Mouse (Mus musculus) stomach, embryonic 14.5 days (tissue): ENCODE results near the gene Fam19a2. TPM values are rescaled to one million over a fixed set of nuclear protein-coding genes. Genes with fewer than 3 reads are reported as not detected.

Experiments
- ATAC-seq: fragments of 200-750 bp; cut with Nextera tagmentation; 2 replicates; pipeline ENCODE4 v1.8.0; 2017; ENCODE audit warnings: low read depth, moderate TSS enrichment; ENCODE audit not compliant: insufficient number of reproducible peaks, insufficient read depth, low FRiP score
- H3K27ac ChIP-seq: fragments of 300-500 bp; sonication (generic); 2 replicates; pipeline ENCODE4 v1.5.1; 2014; ENCODE audit warnings: mild to moderate bottlenecking, low read length, moderate library complexity, mixed read lengths
- H3K27me3 ChIP-seq: fragments of 300-500 bp; sonication (generic); 2 replicates; pipeline ENCODE4 v1.6.1; 2014; ENCODE audit warnings: low read length, control low read depth, mixed read lengths; ENCODE audit not compliant: control insufficient read depth, insufficient read depth
- H3K36me3 ChIP-seq: fragments of 300-500 bp; sonication (generic); 2 replicates; pipeline ENCODE4 v1.6.1; 2014; ENCODE audit warnings: mild to moderate bottlenecking, control low read depth, low read length, moderate library complexity, mixed read lengths; ENCODE audit not compliant: control insufficient read depth, insufficient read depth
- H3K4me1 ChIP-seq: fragments of 300-500 bp; sonication (generic); 2 replicates; pipeline ENCODE4 v1.6.1; 2014; ENCODE audit warnings: low read length, control low read depth, mixed read lengths; ENCODE audit not compliant: control insufficient read depth, insufficient read depth
- H3K4me2 ChIP-seq: fragments of 300-500 bp; sonication (generic); replicated peaks from 2 replicates; pipeline ENCODE4 v1.6.1; 2014; ENCODE audit warnings: low read depth, low read length, control low read depth
- H3K4me3 ChIP-seq: fragments of 300-500 bp; sonication (generic); 2 replicates; pipeline ENCODE4 v1.5.1; 2014; ENCODE audit warnings: low read depth, low read length, control low read depth
- H3K9ac ChIP-seq: fragments of 300-500 bp; sonication (generic); replicated peaks from 2 replicates; pipeline ENCODE4 v1.6.1; 2014; ENCODE audit warnings: low read depth, mild to moderate bottlenecking, control low read depth, low read length, moderate library complexity, mixed read lengths
- H3K9me3 ChIP-seq: fragments of 300-500 bp; sonication (generic); 2 replicates; pipeline ENCODE4 v1.6.1; 2016; ENCODE audit warnings: low read depth, low read length, control low read depth; ENCODE audit not compliant: control insufficient read depth
- WGBS: fragments of 180-500 bp; shearing (Covaris S2); extraction: QIAGEN DNeasy Blood & Tissue Kit; methylation state at CpG from one replicate; pipeline ENCODE4 v1.1.7; 2014; 5-methylcytosine and 5-hydroxymethylcytosine counted together
- polyA plus RNA-seq: library from polyadenylated mRNA; unstranded; fragments of >200 nt; fragmentation: Nextera tagmentation; extraction: Ambion mirVana; gene quantifications from 2 replicates; pipeline ENCODE4 v1.2.1, GENCODE M21; 2014

The Fam19a2 gene
- polyA plus RNA-seq, 1 experiment from 2014 or later: 7.1 TPM

DNA sequence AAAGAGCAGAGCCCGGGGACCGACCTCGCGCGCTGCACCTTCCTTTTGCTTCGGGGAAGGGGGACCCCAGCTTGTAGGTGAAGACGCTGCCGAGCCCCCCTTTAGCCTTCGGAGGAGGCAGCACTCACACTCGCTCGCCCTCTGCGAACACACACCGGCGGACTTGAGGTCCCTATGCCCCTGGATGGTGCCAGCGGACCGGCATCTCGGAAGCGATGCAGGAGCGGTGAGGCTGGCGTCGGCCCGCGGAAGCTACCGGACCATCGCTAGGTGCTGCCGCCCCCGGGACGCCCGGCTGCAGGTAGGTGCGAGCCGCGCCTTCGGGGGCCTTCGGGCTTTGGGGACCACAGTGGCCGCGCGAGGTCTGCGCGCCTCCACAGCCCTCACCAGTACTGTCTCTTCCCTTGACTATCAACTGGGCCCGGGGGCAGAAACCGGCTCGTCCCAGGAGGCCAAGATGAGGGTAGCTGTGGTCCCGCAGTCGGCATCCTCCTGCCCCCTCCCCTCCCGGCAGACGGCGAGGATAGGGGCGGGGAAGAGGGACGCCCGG, 1.5 kb downstream of the Fam19a2 start:
- Histone ChIP-seq H3K4me2 (peak overlapping the region; percentile 87), H3K9me3 (no peaks in the 10 kb centered on the region), H3K9ac (peak overlapping the region; percentile 58), H3K4me3 (peak overlapping the region; percentile 59), H3K27ac (no peak overlapping the region), H3K36me3 (no peaks in the 10 kb centered on the region), H3K4me1 (no peaks in the 10 kb centered on the region; the same call in 1 of the 2 replicates), H3K27me3 (no peaks in the 10 kb centered on the region)
- WGBS: under 1% methylated on average over 49 of the region's 50 CpGs
- peak; percentile 10; the same call in 1 of the 2 replicates for ATAC-seq

DNA sequence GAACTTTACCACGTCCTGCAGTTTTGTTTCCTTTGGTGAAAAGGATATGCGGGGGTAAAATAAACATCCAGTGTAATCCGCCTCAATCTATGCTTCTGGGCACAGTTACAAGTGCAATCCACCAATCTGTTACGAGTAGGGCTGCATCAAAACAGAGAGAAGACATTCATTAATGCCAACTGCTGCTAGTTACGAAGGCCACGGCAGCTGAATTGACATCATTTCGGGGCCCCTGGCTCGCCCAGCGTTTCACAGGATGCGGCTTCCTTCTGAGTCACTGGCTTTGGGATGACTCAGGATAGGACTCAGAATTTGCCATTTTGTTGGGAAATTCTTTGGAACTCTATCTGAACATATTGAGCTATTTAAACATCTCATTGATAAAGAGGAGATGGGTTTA, 4.8 kb downstream of the Fam19a2 start:
- Histone ChIP-seq H3K4me3 (no peak overlapping the region), H3K36me3 (no peaks in the 10 kb centered on the region), H3K9ac (no peak overlapping the region), H3K27me3 (no peaks in the 10 kb centered on the region), H3K9me3 (no peaks in the 10 kb centered on the region), H3K27ac (no peak overlapping the region), H3K4me1 (no peaks in the 10 kb centered on the region; the same call in 1 of the 2 replicates), H3K4me2 (no peak overlapping the region)
- WGBS: 70% methylated on average over 10 of the region's 10 CpGs
- no peak for ATAC-seq

DNA sequence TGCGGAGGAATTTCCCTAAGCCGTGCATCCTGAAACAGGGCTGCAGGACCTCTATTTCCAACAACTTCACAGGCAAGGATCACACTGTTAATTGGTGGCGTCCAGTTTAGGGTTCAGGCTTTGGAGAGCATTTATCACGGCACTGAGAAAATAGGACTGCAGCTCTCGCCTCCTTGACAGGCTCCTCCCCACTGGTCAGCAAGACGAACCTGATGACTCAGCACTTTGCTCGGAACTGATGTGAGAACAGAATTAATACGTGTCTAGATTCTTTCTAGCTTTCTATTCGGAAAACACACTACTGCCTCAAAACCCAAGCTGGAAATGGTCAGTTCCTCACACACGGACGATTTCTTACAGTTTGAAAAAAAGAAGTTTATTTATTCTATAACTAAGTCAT, 10.8 kb downstream of the Fam19a2 start:
- Histone ChIP-seq H3K4me2 (no peak overlapping the region), H3K4me3 (no peak overlapping the region), H3K36me3 (no peaks in the 10 kb centered on the region), H3K9me3 (no peaks in the 10 kb centered on the region), H3K9ac (no peak overlapping the region), H3K27me3 (no peaks in the 10 kb centered on the region), H3K27ac (no peak overlapping the region), H3K4me1 (no peaks in the 10 kb centered on the region)
- no peak for ATAC-seq
- 41% methylated on average over 11 of the region's 11 CpGs for WGBS

GRCm38 (mm10) chr10:123307300-123307699, 43.5 kb downstream of the Fam19a2 start:
- H3K9ac ChIP-seq: no peak overlapping the region
- H3K27ac ChIP-seq: no peak overlapping the region
- H3K4me1 ChIP-seq: no peaks in the 10 kb centered on the region
- no peak overlapping the region for H3K4me3 ChIP-seq
- no peaks in the 10 kb centered on the region for H3K27me3 ChIP-seq
- no peaks in the 10 kb centered on the region for H3K36me3 ChIP-seq
- no peak overlapping the region for H3K4me2 ChIP-seq
- no peak for ATAC-seq
- no peaks in the 10 kb centered on the region for H3K9me3 ChIP-seq

DNA sequence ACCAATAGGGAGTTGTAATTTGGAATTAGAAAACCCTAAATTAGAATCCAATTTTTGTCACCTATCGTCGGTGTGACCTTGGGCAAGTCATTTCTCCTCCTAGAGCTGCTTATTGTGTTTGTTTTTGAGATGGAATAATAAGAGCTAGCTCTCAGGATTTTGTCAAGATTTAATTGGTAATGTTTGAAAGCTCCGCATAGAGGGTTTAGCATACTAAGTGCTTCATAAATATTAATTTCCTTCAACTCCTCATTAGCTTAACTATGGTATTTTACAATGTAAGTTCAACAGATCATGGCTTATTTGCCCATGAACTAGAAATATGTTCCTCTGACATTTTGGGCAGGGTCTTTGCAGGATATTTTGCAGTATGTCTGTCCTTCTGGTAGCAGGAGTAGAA, 62.5 kb downstream of the Fam19a2 start:
- Histone ChIP-seq H3K4me1 (no peaks in the 10 kb centered on the region), H3K27ac (no peak overlapping the region), H3K36me3 (no peaks in the 10 kb centered on the region), H3K4me3 (no peak overlapping the region), H3K9ac (no peak overlapping the region), H3K27me3 (no peaks in the 10 kb centered on the region), H3K4me2 (no peak overlapping the region), H3K9me3 (no peaks in the 10 kb centered on the region)
- WGBS: 91% methylated on average over 3 of the region's 3 CpGs
- ATAC-seq: no peak

GRCm38 (mm10) chr10:123341280-123341679, 77.5 kb downstream of the Fam19a2 start:
- Histone ChIP-seq H3K9me3 (no peaks in the 10 kb centered on the region), H3K36me3 (no peaks in the 10 kb centered on the region), H3K27me3 (no peaks in the 10 kb centered on the region), H3K27ac (no peak overlapping the region), H3K4me3 (no peak overlapping the region), H3K4me2 (no peak overlapping the region), H3K9ac (no peak overlapping the region), H3K4me1 (no peaks in the 10 kb centered on the region)
- no peak for ATAC-seq
- 60% methylated on average over 5 of the region's 5 CpGs for WGBS

DNA sequence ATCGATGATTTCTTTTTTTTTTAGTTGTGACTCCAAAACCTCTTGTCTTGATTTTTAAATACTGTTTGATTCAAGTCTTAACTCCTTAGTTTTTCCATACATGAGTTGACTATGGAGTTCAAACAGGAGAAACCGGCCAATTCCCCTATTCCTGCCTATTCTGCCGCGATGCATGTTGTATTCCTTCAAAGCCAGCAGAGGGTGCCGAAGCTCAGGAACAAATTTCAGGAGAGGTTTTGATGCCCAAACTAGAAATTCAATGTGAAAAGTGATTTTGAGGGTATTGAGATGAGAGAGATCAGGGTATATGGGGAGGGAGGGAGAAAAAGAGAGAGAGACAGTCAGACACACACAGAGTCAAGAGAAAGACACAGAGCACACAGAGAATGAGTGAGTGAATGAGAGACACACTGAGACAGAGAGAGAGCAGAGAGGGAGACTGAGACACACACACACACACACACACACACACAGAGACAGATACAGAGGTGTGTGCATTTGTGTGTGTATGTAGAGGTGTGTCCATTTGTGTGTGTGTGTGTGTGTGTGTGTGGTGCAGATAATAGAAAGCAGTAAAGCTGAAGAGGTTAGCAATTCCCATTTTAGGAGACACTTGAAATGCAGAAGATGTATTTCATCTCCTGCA, 78.9 kb downstream of the Fam19a2 start:
- H3K27ac ChIP-seq: no peak overlapping the region
- H3K36me3 ChIP-seq: no peaks in the 10 kb centered on the region
- no peak overlapping the region for H3K4me3 ChIP-seq
- no peak overlapping the region for H3K4me2 ChIP-seq
- H3K9me3 ChIP-seq: no peaks in the 10 kb centered on the region
- no peak overlapping the region for H3K9ac ChIP-seq
- WGBS: 25% methylated on average over 5 of the region's 5 CpGs
- H3K27me3 ChIP-seq: no peaks in the 10 kb centered on the region
- H3K4me1 ChIP-seq: no peaks in the 10 kb centered on the region
- no peak for ATAC-seq

GRCm38 (mm10) chr10:123346301-123346700, 82.5 kb downstream of the Fam19a2 start:
- Histone ChIP-seq H3K9me3 (no peaks in the 10 kb centered on the region), H3K9ac (no peak overlapping the region), H3K4me1 (no peaks in the 10 kb centered on the region), H3K4me2 (no peak overlapping the region), H3K27me3 (no peaks in the 10 kb centered on the region), H3K4me3 (no peak overlapping the region), H3K27ac (no peak overlapping the region), H3K36me3 (no peaks in the 10 kb centered on the region)
- 95% methylated on average over 8 of the region's 8 CpGs for WGBS
- no peak for ATAC-seq

DNA sequence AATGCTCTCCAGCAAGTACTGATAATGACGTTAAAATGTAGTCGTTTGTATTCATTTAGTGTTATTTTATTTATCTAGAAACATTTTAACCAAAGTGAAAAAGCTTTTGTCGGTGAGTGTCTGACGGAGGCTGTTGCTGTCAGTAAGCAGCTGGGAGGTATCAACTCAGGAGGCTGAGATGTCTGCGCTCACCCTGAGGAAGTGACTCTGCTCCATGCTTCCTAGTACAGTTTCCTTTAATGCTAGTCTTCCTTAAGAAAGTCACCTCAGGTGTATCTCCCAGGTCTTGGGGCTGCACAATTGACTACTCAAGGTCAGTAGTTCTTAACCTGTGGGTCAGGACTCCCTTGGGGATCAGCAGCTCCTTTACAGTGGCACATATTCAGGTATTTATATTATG, 89.9 kb downstream of the Fam19a2 start:
- no peak for ATAC-seq
- no peak overlapping the region for H3K9ac ChIP-seq
- 37% methylated on average over 5 of the region's 5 CpGs for WGBS
- no peaks in the 10 kb centered on the region for H3K27me3 ChIP-seq
- no peak overlapping the region for H3K4me2 ChIP-seq
- H3K4me1 ChIP-seq: 0 out of 2 replicates have a peak, but pooled peaks cover 3% of the 10 kb centered on the region
- H3K36me3 ChIP-seq: no peaks in the 10 kb centered on the region
- no peak overlapping the region for H3K27ac ChIP-seq
- no peak overlapping the region for H3K4me3 ChIP-seq
- H3K9me3 ChIP-seq: no peaks in the 10 kb centered on the region
